Mouse (Mus musculus) layer of hippocampus, postnatal 14 days (tissue): ENCODE results near the gene Ttn. TPM values are rescaled to one million over a fixed set of nuclear protein-coding genes. Genes with fewer than 3 reads are reported as not detected.

Source experiments
- DNase-seq, 2 experiments: peaks; one replicate each; pipeline ENCODE4 v3.0.0; 2021 to 2022; ENCODE audit warnings: low spot score in 2 of 2, mixed read lengths in 1 of 2
- total RNA-seq, 2 experiments: library from RNA; stranded (reverse); gene quantifications; 2 replicates each; pipeline ENCODE4 v1.2.3; 2021

Gene Ttn
- total RNA-seq, 2 experiments from 2014 or later: 3.4 to 3.8 TPM

DNA sequence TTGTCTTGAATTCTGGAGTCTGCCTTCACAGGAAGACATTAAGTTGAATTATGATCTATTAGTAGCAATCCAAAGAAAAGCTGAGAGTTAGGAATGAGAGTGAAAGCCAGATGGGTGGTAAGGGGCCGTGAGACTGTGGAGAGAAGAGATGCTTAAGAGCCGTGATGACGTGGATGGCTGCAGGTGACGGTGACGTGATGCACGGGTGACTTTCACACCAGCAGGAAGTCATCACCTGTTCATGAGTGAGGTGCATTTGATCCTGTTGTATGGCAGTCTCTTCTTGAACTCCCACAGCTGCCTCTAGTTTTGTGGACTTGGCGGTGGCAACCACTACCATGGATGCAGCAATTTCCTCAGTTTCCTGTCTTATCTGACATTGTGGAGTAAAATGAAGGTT lies 16.8 kb downstream of the Ttn start:
- no peak for DNase-seq

DNA sequence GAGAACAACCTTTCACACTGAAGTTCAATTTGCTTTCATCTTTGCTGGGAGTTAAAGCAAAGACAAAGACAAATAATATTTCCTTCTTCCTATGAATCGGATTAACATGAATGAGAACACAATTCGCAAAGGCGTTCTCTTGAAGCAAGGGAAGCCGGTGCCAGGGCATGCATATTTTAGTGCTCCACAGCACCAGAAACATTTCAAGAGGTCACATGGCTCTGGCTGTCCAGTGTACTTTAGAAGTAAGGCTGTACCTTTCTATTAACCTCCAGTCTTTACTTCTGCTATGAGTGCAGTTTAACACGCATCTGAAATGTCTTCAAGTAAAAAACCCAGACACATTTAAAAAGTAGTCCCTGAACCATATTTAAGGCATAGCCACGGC lies 20.3 kb downstream of the Ttn start:
- no peak for DNase-seq

DNA sequence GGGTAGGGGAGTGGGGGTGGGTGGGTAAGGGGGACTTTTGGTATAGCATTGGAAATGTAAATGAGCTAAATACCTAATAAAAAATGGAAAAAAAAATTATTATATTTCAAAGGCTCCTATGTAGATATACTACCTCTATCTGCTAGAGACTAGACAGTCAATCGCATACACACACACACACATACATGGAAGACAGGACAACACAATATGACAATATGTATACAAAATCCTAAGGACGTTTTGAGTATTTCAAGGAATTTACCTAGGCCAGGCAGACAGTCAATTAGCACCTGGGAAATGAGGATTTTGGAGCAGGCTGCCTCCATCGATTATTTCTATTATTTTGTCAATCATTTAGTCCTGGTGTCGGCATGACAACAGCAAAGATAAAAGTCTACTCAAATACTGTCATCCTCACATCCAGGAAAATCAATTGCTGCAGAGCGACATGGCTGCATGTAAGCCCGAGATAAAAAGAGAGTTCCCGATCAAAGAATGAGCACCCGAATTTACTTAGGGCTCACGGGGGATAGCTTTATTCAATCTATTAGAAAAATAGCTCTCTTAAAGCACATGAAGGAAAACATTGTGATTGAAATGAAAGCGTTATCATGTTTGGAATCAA lies 20.8 kb downstream of the Ttn start:
- DNase-seq: no peak

DNA sequence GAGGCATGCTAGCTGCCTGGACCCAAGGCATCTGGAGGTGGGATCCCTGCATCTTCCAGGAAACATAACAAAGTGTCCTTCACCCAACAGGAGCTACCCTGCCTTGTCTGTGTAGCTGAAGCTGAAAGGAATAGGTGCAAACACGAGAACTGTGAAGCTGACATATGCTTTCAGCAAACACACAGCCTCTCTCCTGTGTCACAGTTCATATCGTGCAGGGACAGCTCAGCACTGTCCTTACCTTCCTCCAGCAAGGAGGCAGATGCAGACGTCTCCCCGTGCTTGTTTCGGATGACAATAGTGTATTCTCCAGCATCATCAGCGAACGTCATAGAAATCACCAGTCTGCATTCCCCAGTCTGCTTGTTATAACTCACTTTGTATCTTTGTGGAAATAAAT lies 32.6 kb downstream of the Ttn start:
- no peak for DNase-seq

DNA sequence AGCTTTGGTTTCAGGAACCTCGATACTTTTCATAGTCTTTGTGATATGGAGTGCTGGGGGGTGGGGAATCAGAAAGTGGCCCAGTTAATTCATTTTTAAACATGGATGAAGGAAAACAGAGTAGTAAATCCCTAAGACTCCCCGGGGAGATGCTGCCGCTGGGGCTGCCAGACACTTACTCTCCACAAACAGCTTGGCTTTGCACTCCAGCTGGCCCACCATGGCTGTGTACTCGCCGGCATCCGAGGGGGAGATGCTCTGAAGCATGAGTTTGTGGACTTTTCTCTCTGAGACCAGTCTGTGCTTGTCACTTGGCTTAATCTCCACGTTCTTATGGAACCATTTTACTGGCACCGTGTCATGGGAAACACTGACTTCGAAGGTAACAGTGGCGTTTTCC lies 43.8 kb downstream of the Ttn start:
- DNase-seq: no peak

DNA sequence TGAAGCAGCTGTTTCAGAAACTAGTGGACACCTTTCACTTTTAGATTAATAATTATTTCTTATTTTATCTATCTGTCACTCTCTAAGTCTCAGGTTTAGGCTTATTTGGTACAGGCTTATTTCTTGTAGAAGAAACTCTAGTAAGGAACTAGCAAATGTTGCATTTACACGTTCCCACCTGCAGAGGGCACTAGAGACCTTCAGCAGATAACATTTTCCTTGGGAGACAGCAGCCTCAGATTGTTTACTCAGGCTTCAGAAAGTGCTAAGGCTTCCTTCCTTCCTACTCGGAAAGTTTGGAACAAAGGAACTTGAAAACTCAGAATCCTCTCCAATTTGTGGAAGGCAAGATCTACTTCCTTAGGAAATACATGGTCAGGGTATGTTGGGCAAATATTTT lies 52.6 kb downstream of the Ttn start:
- peak; percentile 56 to 77 for DNase-seq

DNA sequence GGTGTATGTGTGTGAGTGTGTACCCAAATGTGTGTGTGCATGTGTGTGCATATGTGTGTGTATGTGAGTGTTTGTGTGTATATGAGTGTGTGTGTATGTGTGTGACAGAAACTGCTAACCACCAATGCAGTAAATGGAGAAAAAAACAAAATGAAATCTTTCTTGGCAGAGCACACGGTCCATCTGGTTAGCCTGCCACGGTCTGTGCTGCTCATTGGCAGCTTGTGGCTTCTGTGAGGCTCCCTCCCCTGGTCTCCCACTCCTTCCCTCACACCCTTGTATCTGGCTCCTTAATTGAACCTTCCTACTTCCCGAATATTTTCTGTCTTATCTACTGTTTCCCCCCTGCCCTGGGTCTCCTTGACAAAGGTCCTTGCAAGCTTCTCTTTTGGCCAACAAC lies 53.5 kb downstream of the Ttn start:
- DNase-seq: peak in 1 of 2 experiments; percentile 28

DNA sequence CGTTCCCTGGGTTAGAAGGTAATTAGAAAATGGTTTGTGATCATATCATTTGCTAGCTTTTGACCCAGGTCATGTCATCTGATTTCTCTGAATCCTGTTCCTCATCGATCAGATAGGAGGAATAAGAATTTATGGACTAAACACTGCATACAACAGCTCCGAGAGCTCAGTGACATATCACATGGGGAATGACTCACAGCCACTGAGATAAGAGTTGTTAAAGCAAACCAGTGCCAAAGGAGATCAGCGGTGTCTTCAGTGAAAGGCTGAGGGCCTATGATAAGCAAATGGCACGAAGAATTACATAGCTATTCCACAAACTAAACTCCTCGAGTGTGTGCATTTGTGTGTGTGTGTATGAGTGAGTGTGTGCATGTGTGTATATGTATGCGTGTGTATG lies 54.0 kb downstream of the Ttn start:
- no peak for DNase-seq

DNA sequence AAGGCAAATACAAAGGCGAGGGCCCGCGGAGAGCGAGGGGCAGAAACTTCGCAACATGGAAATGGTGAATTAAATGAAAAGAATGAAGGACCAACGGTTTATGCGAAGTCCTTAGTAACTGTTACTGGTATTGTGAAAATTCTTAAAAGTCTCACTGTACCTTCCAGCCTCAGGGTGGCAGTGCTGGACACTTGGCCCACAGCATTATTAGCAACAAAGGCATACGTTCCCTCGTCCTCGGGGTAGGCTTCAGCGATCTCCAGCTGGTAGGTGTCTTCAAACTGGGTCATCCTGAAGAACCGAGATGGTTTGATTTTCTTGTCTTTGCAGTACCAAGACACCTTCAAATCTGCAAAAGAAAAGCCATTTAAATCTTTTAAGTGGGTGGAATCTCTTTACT lies 55.4 kb downstream of the Ttn start:
- no peak for DNase-seq

DNA sequence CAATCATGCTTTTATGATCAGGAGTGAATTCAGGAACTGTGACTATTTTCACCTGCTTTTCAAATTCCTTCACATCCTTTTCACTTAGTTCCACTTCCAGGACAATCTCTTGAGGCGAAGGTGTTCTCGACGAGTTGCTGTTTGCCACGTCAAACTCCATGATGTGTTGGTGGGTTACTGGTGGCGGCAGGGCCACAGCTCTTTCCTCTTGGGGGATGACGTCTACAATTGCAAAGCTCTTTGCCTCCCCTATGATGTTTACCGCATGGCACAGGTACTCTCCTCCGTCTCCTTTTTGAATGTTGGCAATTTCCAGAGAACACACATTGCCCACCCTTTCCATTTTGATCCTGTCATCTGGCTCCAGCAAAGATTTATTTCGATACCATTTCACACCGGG lies 67.4 kb downstream of the Ttn start:
- DNase-seq: no peak

DNA sequence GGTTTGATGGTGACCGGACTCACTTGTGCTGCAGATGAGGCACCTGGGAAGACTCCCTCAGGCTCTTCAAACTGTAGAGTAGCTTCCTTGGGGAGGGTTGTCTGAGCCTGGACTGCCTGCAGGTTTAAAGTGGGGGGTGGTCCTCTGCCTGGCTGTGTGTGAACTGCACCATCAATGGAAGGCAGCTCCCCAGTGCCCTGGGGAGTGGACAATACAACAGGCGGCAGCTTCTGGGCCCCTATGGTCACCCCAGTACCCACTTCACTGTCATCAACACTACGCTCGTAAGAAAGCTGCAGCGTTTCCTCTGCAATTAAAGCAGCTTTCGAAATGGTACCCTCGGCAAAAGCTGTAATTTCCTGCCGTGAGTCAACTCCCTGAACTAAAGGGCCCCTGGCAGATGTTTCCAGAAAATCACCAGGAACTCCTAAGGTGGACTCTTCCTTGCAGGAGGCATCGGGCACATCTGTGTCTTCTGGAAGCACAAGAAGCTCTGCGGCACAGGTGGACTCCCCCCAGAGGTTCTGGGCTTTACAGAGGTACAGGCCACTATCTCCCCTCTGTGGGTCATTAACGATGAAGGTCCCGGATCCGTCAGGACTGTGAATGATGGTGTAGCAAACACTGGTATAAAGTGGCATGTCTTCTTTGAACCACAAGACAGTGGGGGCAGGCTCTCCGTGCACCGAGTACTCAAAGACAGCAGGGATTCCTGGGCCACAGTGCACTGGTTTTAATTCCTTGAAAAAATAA lies 73.5 kb downstream of the Ttn start:
- no peak for DNase-seq

DNA sequence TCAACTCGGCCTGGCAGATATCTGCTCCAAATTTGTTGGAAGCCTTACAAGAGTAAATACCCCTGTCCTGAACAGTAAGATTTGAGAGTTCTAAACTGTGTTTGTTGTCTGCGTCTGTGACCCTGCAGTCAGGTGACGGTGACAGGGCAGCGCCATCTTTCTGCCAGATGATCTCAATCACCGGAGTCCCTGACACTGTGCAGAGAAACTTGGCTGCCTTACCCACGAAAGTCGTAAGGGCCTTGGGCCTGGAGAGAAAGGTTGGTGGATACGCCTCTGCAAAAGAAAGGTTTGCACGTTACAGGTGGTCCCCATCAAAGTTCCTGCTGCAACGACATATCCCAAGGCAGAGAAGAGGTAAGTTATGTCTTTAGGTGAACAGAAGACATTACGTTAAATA lies 79.0 kb downstream of the Ttn start:
- no peak for DNase-seq

DNA sequence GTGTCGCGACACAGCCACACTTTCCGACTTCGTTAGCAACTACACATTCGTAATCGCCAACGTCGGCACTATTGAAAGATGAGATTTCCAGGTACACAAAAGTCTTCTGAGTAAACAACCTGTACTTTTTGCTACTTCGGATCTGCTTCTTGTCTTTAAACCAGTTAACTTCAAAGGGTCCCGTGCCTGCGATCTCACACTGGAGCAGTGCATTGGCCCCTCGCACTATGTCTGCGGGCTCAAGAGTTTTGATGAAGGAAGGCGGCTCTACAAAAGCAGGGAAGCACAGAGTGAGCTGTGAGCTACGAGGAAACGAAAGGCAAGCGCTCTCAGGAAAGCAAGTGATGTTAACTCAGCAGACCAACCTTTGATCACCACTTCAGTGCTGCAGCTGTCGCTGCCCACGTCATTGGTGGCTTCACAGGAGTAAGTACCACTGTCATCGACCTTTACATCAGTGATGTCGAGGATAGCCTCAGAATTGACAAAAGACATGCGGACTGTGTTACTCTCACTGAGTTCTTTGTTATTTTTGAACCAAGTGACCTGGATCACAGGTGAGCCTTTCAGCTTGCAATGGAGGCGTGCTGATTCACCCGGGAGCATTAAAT lies 80.8 kb downstream of the Ttn start:
- no peak for DNase-seq

DNA sequence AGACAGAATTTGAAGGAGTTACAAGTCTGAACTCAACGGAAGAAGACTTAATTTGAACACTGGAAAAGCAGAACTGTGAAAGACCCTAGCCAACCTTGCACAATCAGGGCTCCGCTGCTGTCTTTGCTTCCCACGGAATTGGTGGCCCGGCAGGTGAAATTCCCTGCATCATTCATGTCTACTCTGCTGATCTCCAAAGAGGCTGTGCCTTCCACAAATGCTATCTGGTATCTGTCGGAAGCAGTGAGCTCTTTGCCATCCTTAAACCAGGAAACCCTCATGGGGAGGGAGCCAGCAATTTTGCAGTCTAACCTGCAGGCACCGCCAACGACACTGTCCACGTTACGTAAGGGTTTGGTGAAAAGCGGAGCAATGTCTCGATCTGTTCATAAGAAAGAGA lies 82.5 kb downstream of the Ttn start:
- DNase-seq: no peak

DNA sequence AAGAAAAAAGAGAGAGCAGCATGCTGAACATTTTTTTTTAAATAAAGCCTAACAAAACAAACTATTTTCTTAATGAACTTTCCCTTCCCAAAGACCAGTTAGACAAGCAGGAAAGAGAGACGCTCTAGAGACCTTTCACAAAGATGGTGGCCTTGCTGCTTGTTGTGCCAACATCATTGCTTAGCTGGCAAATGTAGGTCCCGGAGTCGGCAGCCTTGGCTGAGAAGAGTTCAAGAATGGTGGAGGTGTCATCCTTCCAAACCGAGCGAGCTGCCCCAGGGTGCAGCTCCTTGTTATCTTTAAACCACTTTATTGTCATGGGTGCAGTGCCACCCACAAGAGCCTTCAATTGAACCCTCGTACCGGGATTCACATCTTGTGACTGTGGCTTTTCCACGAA lies 85.4 kb downstream of the Ttn start:
- no peak for DNase-seq

DNA sequence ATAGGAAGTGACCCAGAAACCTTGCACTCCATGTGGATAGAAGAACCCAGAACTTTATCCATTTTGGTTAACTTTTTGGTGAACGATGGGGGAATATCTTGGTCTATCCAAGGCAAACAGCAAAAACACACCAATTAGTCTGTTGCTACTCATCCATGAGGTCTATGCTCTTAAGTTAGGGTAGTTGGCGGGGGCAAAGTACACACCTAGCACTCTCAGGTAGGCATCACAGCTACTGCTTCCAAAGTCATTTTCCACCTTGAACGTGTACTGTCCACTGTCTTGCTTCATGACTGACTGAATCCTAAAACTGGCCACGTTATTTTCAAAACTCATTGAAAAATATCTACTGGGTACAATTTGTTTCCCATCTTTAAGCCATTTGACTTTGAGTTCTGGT lies 87.0 kb downstream of the Ttn start:
- DNase-seq: no peak

DNA sequence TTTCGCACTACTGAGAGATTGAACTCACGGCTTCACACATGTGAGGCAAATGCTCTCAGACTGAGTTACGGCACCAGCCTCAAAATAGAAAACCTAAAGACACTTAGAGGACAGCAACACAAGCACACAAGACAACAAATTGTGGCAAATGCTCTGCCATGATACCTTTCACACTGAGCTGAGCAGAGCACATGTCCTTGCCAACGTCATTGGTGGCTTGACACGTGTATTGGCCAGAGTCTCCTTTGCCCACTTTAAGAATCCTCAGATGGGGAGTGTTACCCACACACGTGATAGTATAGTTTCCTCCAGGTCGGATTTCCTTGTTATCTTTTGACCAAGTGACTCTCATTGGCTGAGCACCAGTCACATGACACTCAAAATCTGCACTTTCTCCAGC lies 93.6 kb downstream of the Ttn start:
- no peak for DNase-seq

DNA sequence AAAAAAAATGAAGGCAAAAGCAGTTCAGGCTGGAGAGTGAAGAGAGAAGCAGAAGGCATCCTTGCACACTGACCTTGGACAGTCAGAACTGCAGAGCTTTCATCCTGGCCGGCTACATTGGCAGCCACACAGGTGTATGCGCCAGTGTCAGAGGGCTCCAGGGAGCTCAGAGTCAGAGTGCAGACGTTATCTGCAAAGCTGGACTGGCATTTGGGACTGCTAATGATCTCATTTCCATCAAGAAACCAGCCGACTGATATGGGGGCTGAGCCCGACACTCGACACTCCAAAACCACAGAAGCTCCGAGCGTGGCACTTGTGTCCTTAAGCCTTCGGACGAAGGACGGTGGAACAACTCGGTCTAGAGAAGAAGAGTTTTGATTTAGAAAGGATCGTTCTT lies 96.5 kb downstream of the Ttn start:
- no peak for DNase-seq

DNA sequence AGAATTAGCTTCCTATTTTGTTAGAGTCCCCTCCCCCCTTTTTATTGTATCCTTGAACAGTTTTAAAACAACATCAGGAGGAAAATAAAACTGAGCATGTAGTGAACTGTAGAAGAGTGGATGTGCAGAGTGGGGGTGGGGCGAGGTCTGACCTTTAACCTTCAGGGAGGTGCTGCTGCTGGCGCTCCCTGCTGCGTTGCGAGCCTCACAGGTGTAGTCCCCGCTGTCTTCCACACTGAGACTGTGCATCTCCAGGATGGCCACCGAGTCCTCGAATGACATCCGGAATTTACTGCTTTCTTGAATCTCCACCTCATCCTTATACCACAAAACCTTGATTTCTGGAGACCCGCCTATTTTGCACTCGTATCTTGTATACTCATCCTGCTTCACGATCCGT lies 100.9 kb downstream of the Ttn start:
- DNase-seq: no peak

DNA sequence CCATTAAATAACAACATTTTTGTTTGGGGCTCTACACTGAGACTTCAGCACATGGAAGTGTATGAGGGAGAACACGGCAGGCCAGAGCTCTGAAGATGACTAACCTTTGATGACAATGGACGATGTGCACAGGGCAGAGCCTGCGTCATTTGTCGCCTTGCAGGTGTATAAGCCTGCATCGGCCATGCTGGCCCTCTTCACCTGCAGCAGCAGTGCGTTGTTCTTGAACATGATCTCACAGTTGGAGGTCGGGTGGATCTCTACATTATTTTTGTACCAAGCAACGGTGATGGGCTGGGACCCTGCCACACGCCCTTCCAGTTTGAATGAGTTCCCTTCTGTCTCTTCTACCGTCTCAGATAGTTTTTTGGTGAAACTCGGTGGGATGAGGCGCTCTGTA lies 106.8 kb downstream of the Ttn start:
- no peak for DNase-seq

DNA sequence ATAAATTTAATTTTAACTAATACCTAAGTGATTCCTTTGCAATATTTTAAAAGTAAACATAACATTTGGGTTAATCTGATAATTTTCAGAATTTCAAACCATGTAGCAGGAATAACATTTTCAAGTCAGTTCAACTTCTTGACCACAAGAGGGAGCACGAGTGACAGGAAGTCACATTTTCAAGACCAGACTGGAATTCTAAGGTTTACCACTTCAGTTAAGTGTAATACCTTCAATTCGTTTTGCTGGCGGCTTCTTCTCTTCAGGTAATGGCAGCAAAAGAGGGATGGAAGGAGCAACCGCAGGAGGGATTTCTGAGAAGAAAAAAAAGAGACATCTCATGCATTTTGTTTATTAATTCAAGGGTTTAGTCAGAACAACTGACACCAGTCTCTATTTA lies 115.4 kb downstream of the Ttn start:
- DNase-seq: peak; percentile 8 to 44

DNA sequence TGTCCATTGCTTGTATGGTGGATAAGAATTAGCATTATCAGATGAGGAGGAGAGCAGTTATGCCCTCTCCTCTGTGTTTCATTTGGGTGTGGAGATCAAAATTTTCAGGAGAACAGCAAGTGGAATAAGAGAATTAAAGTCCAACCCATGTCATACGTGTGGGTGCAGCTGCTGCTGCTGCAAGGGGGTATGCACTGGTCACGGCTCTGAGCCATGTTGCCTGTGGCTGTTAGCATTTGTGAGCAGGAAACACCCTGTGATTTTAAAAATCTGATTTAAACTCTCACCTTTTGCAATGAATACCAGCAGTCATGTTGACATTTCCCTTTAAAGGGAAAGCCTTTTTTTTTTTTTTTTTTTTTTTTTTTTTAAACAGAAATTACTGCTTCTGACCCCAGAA lies 116.8 kb downstream of the Ttn start:
- DNase-seq: no peak

DNA sequence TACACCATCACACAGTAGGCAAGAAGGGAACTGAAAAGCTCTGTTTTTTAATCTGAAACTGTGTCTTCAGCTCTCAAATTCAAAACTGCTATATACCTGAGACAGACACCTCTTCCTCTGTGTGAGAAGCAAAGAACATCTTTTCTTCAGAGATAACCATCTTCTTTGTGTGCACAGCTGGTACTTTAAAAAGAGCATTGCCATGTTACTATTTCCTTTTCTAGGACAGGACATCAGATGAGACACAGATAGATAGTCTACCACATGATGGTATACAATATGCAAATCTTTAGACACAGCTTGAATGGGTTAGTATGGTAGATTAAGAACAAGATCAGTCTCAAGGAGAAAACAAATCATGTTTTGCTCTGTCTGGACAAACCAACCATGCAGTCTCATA lies 121.0 kb downstream of the Ttn start:
- no peak for DNase-seq
